Mouse (Mus musculus) urinary bladder, postnatal 10 days (tissue): ENCODE results near the gene Nav3.
"Not testable (repeated sequence)": the region's sequence is repeated elsewhere in the genome, so short reads cannot be mapped to it uniquely, and the experiment has no call there.

ENCODE experiments used
- DNase-seq: peaks from one replicate; pipeline ENCODE4 v3.0.0; 2022; ENCODE audit warnings: low spot score

Gene Nav3

GRCm38 (mm10) chr10:110076575-110076974, 379.4 kb downstream of the Nav3 start:
- DNase-seq: no peak

DNA sequence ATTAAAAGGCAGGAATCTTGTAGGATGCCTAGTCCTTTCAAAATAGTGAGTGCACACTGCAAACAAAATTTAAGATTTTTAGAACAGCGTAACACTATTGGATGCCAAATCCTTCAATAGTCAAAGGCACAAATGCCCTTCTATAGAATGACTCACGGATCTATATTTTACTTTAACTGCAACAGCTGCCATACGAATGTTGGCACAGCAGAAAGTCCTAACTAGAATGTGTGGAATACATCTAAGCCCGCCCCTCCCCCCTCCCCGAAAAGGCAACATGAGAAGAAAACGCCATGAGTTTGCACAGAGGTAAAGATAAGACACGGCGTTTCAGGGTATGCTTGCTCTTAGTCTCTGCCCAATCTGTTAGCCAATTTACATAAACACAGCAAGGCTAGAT, 383.6 kb downstream of the Nav3 start:
- no peak for DNase-seq

GRCm38 (mm10) chr10:110061166-110061565, 394.8 kb downstream of the Nav3 start:
- no peak for DNase-seq

GRCm38 (mm10) chr10:110037547-110037946, 418.5 kb downstream of the Nav3 start:
- no peak for DNase-seq

- no peak for DNase-seq
Observed at GRCm38 (mm10) chr10:110034582-110035099, 421.4 kb downstream of the Nav3 start.

DNA sequence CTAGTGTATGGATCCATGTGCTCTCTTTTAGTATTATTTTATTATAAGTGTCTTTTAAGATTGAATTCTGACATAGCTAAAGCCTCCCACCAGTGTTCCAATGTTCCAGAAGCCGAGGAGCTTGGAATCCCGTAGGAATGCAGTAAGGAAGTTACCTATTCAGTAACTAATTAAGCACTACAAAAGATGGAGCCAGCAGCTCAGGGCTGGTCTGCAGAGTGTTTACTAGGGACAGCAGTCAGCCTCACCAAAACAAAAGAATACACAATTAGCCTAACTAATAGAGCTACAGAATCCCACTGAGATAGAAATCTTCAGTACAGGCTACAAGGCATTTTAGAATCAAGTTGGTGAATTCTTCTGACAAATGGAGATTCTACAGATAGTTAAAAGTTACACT, 431.1 kb downstream of the Nav3 start:
- not testable (repeated sequence) for DNase-seq

- no peak for DNase-seq
Observed at GRCm38 (mm10) chr10:110022100-110022499, 433.9 kb downstream of the Nav3 start.

DNA sequence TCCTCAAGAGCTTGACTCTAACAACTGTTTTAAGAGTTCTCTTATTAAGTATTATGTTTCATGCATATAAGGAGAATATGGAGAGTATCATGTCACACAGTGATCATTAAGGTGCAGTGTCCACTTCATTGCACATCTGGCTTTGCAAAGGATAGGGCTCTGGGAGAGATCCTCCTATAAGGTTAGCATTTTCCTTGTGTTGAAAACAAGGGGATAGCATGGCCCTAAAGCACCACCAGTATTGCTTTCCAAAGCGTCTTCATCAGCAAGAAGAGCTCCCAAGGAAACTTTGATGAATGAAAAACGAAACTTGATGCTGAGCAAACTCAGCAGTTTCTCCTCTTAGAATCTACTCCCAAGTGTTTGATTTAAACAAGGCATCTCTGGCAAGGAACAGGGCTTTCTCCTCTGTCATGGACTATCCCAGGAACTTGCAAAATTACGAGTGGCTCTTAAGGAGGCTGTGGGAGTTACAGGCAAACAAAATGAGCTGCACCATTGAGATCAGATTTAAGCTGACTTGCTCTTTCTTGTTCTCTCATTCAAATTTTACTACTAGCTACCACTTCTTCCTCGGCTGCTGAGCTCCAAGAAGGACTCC, 436.6 kb downstream of the Nav3 start:
- DNase-seq: no peak

DNA sequence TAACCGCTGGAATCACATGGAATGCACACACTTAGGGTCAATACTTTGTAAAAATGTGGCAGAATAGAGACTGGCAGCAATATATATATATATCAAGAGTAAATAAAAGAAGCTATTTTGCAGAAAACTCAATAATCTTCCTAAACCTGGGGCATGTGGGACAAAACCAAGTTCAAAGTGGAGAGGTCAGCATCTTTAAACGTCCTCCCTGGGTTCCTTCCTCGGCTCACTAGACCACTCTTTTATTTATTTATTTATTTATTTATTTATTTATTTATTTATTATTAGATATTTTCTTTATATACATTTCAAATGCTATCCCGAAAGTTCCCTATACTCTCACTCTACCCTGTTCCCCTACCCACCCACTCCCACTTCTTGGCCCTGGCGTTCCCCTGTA, 454.7 kb downstream of the Nav3 start:
- DNase-seq: not testable (repeated sequence)

GRCm38 (mm10) chr10:110000755-110001247, 455.2 kb downstream of the Nav3 start:
- no peak for DNase-seq

GRCm38 (mm10) chr10:109999904-110000303, 456.1 kb downstream of the Nav3 start:
- DNase-seq: no peak

DNA sequence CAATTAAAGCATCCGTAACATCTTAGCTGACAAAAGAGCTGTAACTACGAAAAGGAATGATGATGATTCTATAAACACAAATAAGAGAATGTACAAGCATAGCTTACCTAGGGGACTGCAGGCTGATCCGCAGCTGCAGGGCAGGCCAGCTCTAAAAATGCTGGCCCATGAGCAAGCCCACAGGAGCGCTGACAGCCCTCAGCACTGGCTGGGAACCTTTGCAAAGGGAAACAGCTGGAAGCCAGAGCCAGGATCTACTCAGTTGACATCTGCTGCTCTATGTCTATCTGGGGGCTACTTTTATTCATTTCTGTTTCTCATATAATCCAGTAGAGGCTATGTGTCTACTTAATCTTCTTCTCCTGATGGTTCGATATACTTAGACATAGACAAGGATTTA, 461.7 kb downstream of the Nav3 start:
- DNase-seq: no peak

- DNase-seq: no peak
Observed at GRCm38 (mm10) chr10:109985824-109986485, 470.0 kb downstream of the Nav3 start.

GRCm38 (mm10) chr10:109976351-109976750, 479.7 kb downstream of the Nav3 start:
- DNase-seq: no peak

GRCm38 (mm10) chr10:109974177-109974576, 481.8 kb downstream of the Nav3 start:
- DNase-seq: no peak

- no peak for DNase-seq
Observed at GRCm38 (mm10) chr10:109973483-109973882, 482.5 kb downstream of the Nav3 start.

DNA sequence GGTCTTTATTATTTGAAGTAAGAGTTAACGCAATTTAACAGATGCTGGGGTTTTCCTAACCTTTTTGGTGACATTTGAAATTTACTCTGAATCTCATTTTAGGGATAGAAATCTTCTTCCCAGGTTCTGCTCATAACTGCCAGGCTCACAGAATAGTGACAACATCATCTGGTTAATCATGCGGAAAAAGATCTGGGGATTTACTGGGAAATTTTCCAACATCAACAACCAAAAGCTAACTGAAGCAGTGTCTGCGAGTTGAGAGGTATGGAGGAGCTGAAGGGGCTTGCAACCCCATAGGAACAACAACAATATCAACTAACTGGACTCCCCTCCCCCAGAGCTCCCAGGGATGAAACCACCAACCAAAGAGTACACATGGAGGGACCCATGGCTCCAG, 505.7 kb downstream of the Nav3 start:
- no peak for DNase-seq

- DNase-seq: no peak
Observed at GRCm38 (mm10) chr10:109929319-109929622, 526.7 kb downstream of the Nav3 start.

- DNase-seq: no peak
Observed at GRCm38 (mm10) chr10:109928547-109929318, 527.3 kb downstream of the Nav3 start.

DNA sequence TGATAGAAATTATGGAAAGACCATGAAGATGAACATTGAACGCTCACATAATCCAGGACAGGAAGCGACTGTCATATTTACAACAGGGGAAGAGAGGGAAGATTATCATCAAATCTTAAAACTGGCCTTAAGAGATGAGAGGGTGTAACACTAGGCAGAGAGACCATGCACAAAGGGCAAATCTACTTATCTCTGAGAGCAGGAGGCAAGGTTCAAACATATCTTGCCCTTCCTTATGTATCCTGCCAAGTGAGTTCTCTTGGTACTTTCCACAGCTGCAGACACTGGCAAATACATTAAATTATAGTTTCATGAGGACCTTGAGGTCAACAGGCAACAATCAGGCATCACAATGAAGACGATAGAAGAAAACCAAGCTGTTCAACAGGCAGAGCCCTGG, 529.9 kb downstream of the Nav3 start:
- DNase-seq: no peak

GRCm38 (mm10) chr10:109924136-109924535, 531.9 kb downstream of the Nav3 start:
- DNase-seq: no peak

- no peak for DNase-seq
Observed at GRCm38 (mm10) chr10:109921368-109921767, 534.6 kb downstream of the Nav3 start.

DNA sequence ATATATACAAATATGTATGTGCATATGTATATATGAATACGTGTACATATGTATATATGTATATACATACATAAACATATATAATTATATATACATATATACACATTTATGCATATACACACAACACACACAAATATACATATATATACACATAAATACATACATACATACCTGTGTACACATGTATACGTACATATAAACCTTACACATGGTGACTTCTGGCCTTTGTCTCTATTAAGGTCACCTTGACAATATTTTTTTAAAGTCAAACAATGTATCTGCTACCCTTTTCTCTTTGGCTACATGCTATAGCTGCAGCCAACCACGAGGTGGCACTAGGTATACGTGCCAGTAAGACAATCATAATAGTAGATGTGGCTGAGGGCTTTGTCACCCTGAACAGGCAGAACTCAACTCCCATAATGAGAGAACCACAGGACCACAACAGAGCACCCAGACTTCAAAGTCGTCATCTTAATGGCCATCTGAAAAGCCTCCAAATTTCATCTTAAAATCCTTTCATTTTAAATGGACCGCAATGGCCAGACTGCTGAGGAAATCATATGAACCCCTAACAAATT, 535.3 kb downstream of the Nav3 start:
- no peak for DNase-seq
